Mouse (Mus musculus) B cell, adult 2 months (primary cell): ENCODE measurements around the gene Senp3.

Experiments
- DNase-seq, 2 experiments: peaks; one replicate each; pipeline ENCODE4 v3.0.0; 2022

Gene Senp3

GRCm38 (mm10) chr11:69681314-69682208 lies at the start of gene Senp3:
Gene Senp3, minus strand, starts transcription at chr11:69682084.
- DNase-seq, result peak; percentile 96 to 97

- DNase-seq, result peak; percentile 16 to 28
Measured at GRCm38 (mm10) chr11:69731408-69731807, 49.5 kb upstream of the Senp3 start.

DNA sequence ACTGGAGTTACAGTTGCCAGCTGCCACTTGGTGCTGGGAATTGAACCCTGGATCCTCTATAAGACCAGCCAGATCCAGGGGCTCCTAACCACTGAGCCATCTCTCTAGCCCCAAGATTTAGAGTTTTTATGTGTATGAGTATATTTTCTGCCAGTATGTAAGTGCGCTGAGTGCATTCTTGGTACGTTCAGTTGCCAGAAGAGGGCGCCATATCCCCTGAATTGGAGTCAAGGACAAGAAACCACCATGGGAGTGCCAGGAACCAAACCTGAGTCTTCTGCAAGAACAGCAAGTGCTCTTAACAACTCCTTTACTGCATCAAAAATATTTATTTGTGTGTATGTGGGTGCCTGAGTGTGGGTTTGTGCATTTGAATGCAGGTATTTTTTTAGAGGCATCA lies 47.2 kb upstream of the Senp3 start:
- peak; percentile 81 to 83 for DNase-seq

GRCm38 (mm10) chr11:69725951-69726350 lies 44.1 kb upstream of the Senp3 start:
- DNase-seq, result no peak

DNA sequence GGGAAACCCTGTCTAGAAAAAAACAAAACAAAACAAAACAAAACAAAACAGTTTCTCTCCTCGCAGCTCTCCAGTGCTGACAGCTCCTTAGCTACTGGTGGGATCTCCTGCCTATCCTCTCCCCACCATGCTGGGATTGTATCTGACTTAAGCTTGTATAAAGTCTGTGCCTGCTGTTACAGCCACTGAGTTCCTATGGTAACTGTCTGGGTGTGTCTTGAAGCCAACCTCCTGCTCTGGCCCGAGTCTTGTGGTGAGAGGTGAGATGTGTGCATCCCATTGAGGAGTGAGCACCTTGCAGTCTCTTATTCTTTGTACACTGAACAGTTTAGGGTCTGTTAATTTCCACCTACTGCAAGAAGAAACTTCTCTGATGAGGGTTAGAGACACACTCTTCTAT lies 41.2 kb upstream of the Senp3 start:
- no peak for DNase-seq

DNA sequence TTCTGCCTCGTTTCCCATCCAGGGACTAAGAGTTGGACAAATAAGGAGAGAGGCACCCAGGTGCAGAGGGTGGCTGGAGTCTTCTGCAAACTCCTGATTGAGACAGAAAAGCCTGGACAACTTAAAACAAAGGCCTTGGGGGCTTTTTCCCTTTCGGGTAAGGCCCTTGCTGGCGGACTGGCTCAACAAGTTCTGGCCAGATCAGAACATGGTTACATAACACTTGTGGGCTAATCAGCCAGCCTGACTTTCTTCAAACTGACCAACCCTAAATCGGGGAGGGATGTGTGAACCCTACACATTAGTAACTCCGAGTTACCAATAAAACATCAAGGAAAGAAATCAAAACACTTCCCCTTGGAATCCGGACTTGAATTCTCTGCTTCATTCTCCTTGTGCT lies 39.0 kb upstream of the Senp3 start:
- no peak for DNase-seq

GRCm38 (mm10) chr11:69719423-69719822 lies 37.5 kb upstream of the Senp3 start:
- DNase-seq, result no peak

DNA sequence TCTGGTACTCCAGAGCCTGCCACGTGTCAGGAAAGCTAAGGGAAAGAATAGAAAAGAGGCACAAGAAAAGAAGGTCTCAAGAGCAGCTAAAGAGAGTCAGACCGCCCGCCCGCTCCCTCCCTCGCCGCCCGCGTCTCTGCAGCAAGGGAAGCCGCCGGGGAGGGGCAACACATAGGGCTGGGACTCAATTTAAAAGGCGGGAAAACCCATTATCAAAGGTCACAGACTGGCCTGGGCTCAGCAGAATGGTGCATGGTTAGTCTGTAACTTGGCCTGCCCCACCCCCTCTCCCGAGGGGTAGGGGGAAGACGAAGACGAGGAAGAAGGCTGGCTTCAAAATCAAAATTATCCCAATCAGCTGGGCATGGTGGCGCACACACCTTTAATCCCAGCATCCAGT lies 36.8 kb upstream of the Senp3 start:
- no peak for DNase-seq

- no peak for DNase-seq
Measured at GRCm38 (mm10) chr11:69716953-69717352, 35.1 kb upstream of the Senp3 start.

DNA sequence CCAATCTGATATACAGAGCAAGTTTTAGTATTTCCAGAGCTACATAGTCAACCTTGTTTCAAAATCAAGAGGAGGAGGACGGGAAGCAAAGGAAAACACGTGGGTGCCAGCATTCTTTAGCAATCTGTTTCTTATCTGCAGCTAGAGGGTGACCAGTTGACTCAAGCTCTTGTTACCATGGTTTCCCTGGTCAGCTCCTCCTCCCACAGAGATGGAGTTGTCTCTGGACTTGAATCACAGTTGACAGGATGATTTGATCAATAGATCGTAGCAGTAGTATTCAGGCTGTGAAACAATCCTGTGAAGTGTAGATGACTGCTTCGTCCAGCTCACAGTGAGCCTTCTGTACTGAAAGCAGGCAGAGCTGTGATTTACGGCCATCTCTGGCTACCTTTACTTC lies 34.0 kb upstream of the Senp3 start:
- no peak for DNase-seq

DNA sequence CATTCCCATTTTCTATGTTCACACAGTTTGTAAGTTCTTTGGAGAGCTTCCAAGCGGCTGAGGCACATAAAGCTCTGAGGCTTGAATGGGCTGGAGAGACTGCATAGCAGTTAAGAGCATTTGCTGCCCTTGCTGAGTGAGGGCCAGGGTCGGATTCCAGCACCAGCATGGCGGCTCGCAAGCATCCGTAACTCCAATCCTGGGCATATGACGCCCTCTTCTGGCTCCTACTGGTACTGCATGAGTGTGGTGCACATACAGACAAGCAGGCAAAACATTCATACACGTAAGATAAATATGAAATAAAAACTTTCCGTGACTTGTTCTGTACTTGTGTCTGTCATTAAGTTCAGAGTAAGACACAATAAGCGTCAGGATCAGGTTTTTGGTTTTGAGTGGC lies 33.6 kb upstream of the Senp3 start:
- peak; percentile 54 to 58 for DNase-seq

- no peak for DNase-seq
Measured at GRCm38 (mm10) chr11:69714636-69715329, 32.9 kb upstream of the Senp3 start.

DNA sequence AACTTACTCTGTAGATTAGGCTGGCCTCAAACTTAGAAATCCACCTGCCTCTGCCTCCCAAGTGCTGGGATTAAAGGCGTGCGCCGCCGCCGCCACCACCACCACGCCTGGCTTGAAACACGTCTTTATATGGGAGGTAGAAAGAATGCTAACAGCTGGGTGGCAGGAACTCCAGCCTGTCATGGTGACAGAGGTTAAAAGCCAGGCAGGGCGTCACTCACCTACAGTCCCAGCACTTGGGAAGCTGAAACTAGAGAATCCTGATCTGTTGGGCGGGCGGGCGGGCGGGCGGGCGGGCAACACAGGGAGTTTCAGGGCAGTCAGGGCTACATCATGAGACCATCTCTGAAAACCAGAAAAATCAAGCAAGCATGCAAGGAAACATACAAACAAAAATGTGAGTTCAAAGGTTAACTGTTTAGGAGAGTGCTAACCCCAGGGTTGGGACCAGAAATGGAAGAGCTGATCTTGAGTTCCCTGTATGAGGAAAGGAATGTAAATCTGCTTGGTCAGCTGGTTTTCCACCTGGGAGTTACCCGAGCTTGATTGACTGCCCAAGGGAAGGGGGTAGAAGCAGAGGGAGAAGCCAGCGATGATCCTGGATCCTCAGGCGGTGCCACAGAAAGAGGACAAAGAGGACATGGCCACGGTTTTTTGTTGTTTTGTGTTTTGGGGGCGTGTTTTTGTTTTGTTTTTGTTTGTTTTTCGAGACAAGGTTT lies 31.2 kb upstream of the Senp3 start:
- DNase-seq, result no peak

DNA sequence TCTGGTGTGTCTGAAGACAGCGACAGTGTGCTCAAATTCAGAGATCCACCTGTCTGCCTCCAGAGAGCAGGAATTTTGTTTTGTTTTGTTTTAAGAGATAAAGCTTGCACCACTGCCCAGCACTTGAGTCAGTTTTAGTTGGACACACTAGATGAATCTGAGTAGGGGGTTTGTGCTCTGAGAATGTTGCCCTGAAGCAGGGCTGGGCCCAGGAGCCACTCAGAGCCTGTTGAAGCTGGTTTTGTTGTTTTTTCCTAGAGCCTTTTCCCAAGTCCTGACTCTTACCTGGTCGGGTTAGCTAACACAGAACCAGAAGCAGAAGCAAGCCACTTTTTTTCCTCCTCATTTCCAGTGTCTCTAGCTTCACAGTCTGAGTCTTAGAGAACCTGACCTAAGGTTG lies 29.2 kb upstream of the Senp3 start:
- no peak for DNase-seq

DNA sequence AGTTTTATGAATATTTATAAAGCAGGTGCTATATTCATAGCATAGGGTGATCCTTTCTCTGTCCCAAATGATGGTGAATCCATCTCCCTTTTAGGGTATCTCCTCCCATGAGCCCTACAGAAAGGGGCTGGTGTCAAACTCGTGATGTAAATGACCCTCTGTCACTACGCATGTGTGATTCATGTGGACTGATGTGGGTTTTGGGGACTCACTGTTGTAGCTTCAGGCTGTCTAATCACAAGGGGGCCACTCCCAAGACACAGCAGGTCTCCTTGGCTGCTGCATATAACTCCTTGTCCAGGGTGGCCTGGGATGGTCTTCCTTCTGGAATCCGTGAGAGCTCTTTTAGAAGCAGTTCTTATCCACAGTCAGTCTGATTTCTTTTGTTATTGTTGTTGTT lies 28.6 kb upstream of the Senp3 start:
- no peak for DNase-seq

DNA sequence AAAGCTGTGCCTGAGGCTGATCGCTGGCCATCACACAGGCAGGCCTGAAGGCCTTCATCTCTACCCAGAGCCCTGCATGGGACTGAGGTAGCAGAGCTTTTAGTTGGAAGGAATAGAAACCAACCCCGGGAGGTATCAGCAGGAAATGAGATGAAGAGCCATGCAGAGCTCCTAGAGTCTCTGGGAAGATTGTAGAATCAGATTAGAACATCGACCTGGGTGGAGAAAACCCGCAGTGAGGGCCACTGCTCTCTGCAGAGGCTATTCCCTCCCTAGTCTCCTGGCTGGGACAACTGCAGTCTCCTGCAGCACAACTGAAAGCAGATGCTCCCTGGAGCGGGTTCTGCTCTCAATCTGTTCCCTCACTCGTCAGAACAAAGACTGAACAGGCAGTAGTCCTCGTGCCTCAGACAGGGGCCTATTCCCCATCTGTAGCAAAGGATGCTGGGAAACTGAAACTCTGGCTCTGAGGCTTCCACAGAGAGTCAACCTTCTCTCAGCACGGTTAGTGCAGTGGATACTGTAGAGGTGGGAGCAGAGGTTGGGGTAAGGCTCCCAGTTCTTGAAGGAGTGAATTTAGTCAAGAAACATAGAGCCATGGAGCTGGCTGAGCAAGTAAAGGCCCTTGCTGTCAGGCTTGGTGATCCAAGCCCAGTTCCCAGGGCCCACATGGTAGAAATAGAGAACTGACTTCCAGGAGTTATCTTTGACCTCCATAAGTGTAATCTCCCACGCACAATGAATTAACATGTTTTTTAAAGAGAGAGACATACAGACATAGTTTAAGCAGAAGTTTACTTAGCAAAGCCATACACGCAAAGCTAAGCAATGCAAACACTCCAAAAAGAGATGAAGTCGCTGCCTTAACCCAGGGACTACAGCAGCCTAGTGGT lies 27.9 kb upstream of the Senp3 start:
- DNase-seq, result no peak

DNA sequence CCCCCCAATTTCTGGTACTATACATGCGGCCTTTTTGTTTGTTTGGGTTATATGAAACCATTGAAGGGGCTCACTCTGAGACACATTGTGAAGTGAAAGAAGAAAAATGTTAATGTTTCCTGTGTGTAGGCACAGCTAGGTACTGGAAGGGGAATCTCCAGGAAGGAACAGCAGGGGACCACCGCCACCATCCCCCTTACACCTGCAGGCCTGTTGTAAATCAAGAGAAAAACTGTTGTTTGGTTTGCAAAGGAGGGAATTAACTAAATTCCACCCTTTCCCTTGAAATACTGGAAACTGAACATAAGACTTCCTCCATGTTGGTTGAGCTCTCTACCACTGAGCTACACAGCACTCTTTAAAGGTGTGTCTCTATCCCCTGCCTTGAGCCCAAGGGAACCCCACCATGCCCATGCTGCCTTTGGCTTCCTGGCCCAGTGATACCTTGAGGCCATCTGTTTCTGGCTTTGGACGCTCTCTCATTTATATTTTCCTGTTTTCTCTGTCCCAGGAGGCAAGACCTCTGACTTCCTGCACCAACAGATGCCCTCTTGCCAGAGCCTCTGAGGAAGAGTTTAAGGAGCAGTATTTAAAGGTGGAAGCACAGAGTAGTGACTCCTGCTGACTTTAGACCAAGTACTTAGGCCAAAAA lies 26.9 kb upstream of the Senp3 start:
- DNase-seq, result no peak

- no peak for DNase-seq
Measured at GRCm38 (mm10) chr11:69707873-69708381, 26.0 kb upstream of the Senp3 start.

DNA sequence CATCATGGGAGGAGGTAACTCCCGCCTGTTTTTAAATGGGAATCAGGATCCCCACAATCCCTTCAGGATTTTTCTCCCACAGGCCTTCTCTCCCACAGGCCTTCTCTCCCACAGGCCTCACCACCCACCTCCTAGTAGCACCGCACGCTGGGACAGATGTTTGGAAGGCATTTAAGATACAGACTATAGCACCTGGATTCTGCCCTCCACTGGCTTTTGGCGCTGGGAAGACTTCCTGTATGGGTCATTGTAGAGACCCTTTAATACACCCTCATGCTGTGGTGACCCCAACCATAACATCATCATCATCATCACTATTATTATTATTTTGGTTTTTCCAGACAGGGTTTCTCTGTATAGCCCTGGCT lies 25.6 kb upstream of the Senp3 start:
- no peak for DNase-seq

GRCm38 (mm10) chr11:69706775-69707479 lies 25.0 kb upstream of the Senp3 start:
- DNase-seq, result no peak

- DNase-seq, result no peak
Measured at GRCm38 (mm10) chr11:69704613-69705010, 22.7 kb upstream of the Senp3 start.
